Mouse (Mus musculus) liver, postnatal 0 days (tissue): ENCODE measurements around the gene Gm10024. TPM values are rescaled to one million over a fixed set of nuclear protein-coding genes. Genes with fewer than 3 reads are reported as not detected.
"Not testable (repeated sequence)": the region's sequence is repeated elsewhere in the genome, so short reads cannot be mapped to it uniquely, and the experiment has no call there.

ENCODE experiments used
- ATAC-seq: fragments of 200-750 bp; cut with Nextera tagmentation; 2 replicates; pipeline ENCODE4 v1.8.0; 2017; ENCODE audit warnings: mild to moderate bottlenecking, moderate library complexity
- DNase-seq: peaks from one replicate; pipeline ENCODE4 v3.0.0-alpha.2; 2016
- H3K27ac ChIP-seq: fragments of 300-500 bp; sonication (generic); 2 replicates; pipeline ENCODE4 v1.5.1; 2014; ENCODE audit warnings: antibody characterized with exemption, moderate library complexity, mild to moderate bottlenecking, low read depth
- H3K27me3 ChIP-seq: fragments of 300-500 bp; sonication (generic); 2 replicates; pipeline ENCODE4 v1.6.1; 2014; ENCODE audit warnings: low read length, control low read depth, mixed read lengths; ENCODE audit not compliant: insufficient read depth
- H3K36me3 ChIP-seq: fragments of 300-500 bp; sonication (generic); replicated peaks from 2 replicates; pipeline ENCODE4 v1.6.1; 2014; ENCODE audit warnings: mild to moderate bottlenecking, control low read depth, low read length, moderate library complexity, mixed read lengths; ENCODE audit not compliant: insufficient read depth
- H3K4me1 ChIP-seq: fragments of 300-500 bp; sonication (generic); 2 replicates; pipeline ENCODE4 v1.6.1; 2014; ENCODE audit warnings: antibody characterized with exemption, mild to moderate bottlenecking, control low read depth; ENCODE audit not compliant: insufficient read depth
- H3K4me2 ChIP-seq: fragments of 300-500 bp; sonication (generic); 2 replicates; pipeline ENCODE4 v1.6.1; 2014; ENCODE audit warnings: low read depth, mild to moderate bottlenecking, low read length, moderate library complexity, mixed read lengths
- H3K4me3 ChIP-seq: fragments of 300-500 bp; sonication (generic); 2 replicates; pipeline ENCODE4 v1.5.1; 2014; ENCODE audit warnings: low read depth, low read length
- H3K9ac ChIP-seq: fragments of 300-500 bp; sonication (generic); replicated peaks from 2 replicates; pipeline ENCODE4 v1.6.1; 2014; ENCODE audit warnings: mild to moderate bottlenecking, moderate library complexity
- H3K9me3 ChIP-seq: fragments of 300-500 bp; sonication (generic); 2 replicates; pipeline ENCODE4 v1.6.1; 2016; ENCODE audit warnings: mild to moderate bottlenecking, control low read depth, low read length, mixed read lengths
- CTCF ChIP-seq: sonication (generic); IDR thresholded peaks from 2 replicates; pipeline ENCODE4 v1.5.1; 2016; ENCODE audit warnings: antibody characterized with exemption, low read depth
- EP300 ChIP-seq: IDR thresholded peaks from 2 replicates; pipeline ENCODE4 v1.6.1; 2016; ENCODE audit warnings: antibody characterized with exemption, low read depth, mild to moderate bottlenecking
- WGBS: fragments of 180-500 bp; shearing (Covaris S2); extraction: QIAGEN DNeasy Blood & Tissue Kit; methylation state at CpG from one replicate; pipeline ENCODE4 v1.1.7; 2014; ENCODE audit not compliant: insufficient replicate concordance; 5-methylcytosine and 5-hydroxymethylcytosine counted together
- polyA plus RNA-seq: library from polyadenylated mRNA; unstranded; fragments of >200 nt; fragmentation: Nextera tagmentation; extraction: Ambion mirVana; gene quantifications from 2 replicates; pipeline ENCODE4 v1.2.1, GENCODE M21; 2015

Gm10024 gene
- polyA plus RNA-seq, 1 experiment from 2014 or later: not detected

DNA sequence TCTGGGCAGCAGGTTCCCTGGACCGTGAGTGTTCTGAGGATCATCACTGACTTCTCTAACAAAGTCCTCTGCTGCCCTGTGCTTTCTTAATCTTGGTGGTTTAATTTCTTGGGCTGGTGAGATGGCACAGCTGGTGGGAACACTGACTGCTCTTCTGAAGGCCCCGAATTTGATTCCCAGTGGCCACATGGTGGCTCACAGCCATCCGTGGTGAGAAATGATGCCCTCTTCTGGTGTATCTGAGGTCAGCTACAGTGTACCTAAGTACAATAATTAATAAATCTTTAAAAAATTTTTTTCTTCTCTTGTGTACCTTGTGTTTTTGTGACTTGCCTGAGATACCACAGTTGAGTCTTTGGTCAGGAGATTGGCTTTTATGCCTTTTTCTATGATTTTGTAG, 41.1 kb downstream of the Gm10024 start:
- not testable (repeated sequence) for H3K36me3 ChIP-seq, H3K9ac ChIP-seq, ATAC-seq, DNase-seq, H3K9me3 ChIP-seq, H3K4me3 ChIP-seq, H3K4me1 ChIP-seq, H3K4me2 ChIP-seq, H3K27ac ChIP-seq, H3K27me3 ChIP-seq
- 47% methylated on average over 3 of the region's 3 CpGs for WGBS
- TF ChIP-seq CTCF: peak; percentile 17; the same call in 1 of the 2 replicates

GRCm38 (mm10) chr10:77753448-77753847, 42.2 kb downstream of the Gm10024 start:
- H3K9ac ChIP-seq: no peak overlapping the region
- no peak overlapping the region for H3K27ac ChIP-seq
- no peak overlapping the region for H3K4me2 ChIP-seq
- TF ChIP-seq CTCF (peak; percentile 29), EP300 (no peak)
- H3K9me3 ChIP-seq: no peaks in the 10 kb centered on the region
- no peaks in the 10 kb centered on the region for H3K36me3 ChIP-seq
- no peaks in the 10 kb centered on the region for H3K4me1 ChIP-seq
- DNase-seq: no peak
- no peak overlapping the region for H3K4me3 ChIP-seq
- ATAC-seq: no peak
- H3K27me3 ChIP-seq: no peaks in the 10 kb centered on the region

DNA sequence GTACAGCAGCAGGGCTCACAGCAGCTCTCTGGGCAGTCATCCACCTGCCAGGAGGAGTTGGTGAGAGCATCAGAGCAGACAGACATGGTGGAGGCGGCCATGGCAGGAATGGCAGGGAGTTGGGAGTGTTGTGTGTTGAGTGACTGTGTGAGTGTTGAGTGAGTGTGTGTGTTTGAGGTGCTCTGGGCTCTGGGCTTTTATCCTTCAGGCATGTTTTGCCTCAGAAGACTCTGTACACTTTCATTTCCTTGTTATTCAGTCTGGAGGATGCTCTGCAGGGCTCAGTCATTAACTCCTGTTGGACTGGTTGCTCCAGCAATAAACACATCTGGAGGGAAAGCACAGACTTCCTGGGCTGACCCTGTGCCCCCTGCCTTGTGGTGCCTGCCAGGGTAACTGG, 48.3 kb downstream of the Gm10024 start, which contains the start of gene Gm3233:
Gene Gm3233, minus strand, starts transcription at position 101 of the 400 bp plus-strand sequence.
- H3K4me1 ChIP-seq, H3K4me3 ChIP-seq, H3K4me2 ChIP-seq, DNase-seq, H3K9me3 ChIP-seq, H3K9ac ChIP-seq, ATAC-seq, H3K36me3 ChIP-seq, H3K27me3 ChIP-seq, H3K27ac ChIP-seq: not testable (repeated sequence)
- 80% methylated on average over 1 of the region's 1 CpGs for WGBS

Other genes starting within 250 kb of the Gm10024 start
- gene Fam207a, start 195.7 kb upstream of the Gm10024 start, polyA plus RNA-seq: 14.8 and 15.5 TPM in 2 replicates
- gene Itgb2, start 181.2 kb upstream of the Gm10024 start, polyA plus RNA-seq: 18.7 and 23.1 TPM in 2 replicates
- 126 and 129 TPM in 2 replicates for gene Pttg1ip, start 129.7 kb upstream of the Gm10024 start, polyA plus RNA-seq
- gene Sumo3, start 105.4 kb upstream of the Gm10024 start, polyA plus RNA-seq: 105 and 111 TPM in 2 replicates
- 8.4 and 13.3 TPM in 2 replicates for gene Gm49325, start 105.3 kb upstream of the Gm10024 start, polyA plus RNA-seq
- gene Ube2g2, start 89.2 kb upstream of the Gm10024 start, polyA plus RNA-seq: 37.4 and 40.4 TPM in 2 replicates
- gene Tspear, start 24.9 kb upstream of the Gm10024 start, polyA plus RNA-seq: 0.06 TPM in 1 of 2 replicates, not detected in the other
- not detected in 2 replicates for gene Gm19402, start 20.7 kb upstream of the Gm10024 start, polyA plus RNA-seq
- gene Gm9508, start 14.2 kb upstream of the Gm10024 start, polyA plus RNA-seq: not detected in 2 replicates
- not detected in 2 replicates for gene Gm10272, start 4.8 kb upstream of the Gm10024 start, polyA plus RNA-seq
- not detected in 2 replicates for gene Gm10142, start 4.3 kb downstream of the Gm10024 start, polyA plus RNA-seq
- gene Krtap12-1, start 9.1 kb downstream of the Gm10024 start, polyA plus RNA-seq: not detected in 2 replicates
- not detected in 2 replicates for gene Gm10100, start 15.0 kb downstream of the Gm10024 start, polyA plus RNA-seq
- not detected in 2 replicates for gene Gm18596, start 31.2 kb downstream of the Gm10024 start, polyA plus RNA-seq
- gene Gm9736, start 39.9 kb downstream of the Gm10024 start, polyA plus RNA-seq: not detected in 2 replicates
- gene Gm3233, start 48.2 kb downstream of the Gm10024 start, polyA plus RNA-seq: not detected in 2 replicates
- gene Gm3238, start 59.9 kb downstream of the Gm10024 start, polyA plus RNA-seq: not detected in 2 replicates
- gene Gm7138, start 65.5 kb downstream of the Gm10024 start, polyA plus RNA-seq: not detected in 2 replicates
- gene Gm3250, start 71.1 kb downstream of the Gm10024 start, polyA plus RNA-seq: not detected in 2 replicates
- not detected in 2 replicates for gene Gm7137, start 76.7 kb downstream of the Gm10024 start, polyA plus RNA-seq
- gene Gm9639, start 83.6 kb downstream of the Gm10024 start, polyA plus RNA-seq: not detected in 2 replicates
- gene Gm19668, start 87.7 kb downstream of the Gm10024 start, polyA plus RNA-seq: not detected in 2 replicates
- not detected in 2 replicates for gene Gm9507, start 100.4 kb downstream of the Gm10024 start, polyA plus RNA-seq
- not detected in 2 replicates for gene Gm2696, start 103.2 kb downstream of the Gm10024 start, polyA plus RNA-seq
- not detected in 2 replicates for gene Krtap10-4, start 115.6 kb downstream of the Gm10024 start, polyA plus RNA-seq
- not detected in 2 replicates for gene Krtap10-10, start 124.5 kb downstream of the Gm10024 start, polyA plus RNA-seq
- gene Gm36176, start 135.3 kb downstream of the Gm10024 start, polyA plus RNA-seq: not detected in 2 replicates
- not detected in 2 replicates for gene Gm10318, start 141.4 kb downstream of the Gm10024 start, polyA plus RNA-seq
- gene Gm3285, start 150.5 kb downstream of the Gm10024 start, polyA plus RNA-seq: not detected in 2 replicates
- gene Lrrc3, start 191.1 kb downstream of the Gm10024 start, polyA plus RNA-seq: 24.4 and 26.6 TPM in 2 replicates